23 mouse cellular contexts compared by ENCODE assay signal in genomic region chr13:46763210-46763609, GRCm38 (mm10). TPM values are rescaled to one million over a fixed set of nuclear protein-coding genes. Genes with fewer than 3 reads are reported as not detected.
A peak's percentile ranks its signal among the peaks of the same experiment; 100 is the strongest.
DNase-seq lines count a peak whose midpoint lies in the region; ATAC-seq and TF ChIP-seq lines count a peak whose summit lies in the region.
"Had no signal": no experiment of that assay in that cellular context is flagged by ENCODE, and none has a peak within 500 bp of the region (broad histone marks: within the 10 kb centered on the region; RNA-seq: fewer than 3 reads in every experiment).

No protein-coding gene starts in this region.

- no peak for TF ChIP-seq CTCF in stomach, postnatal 0 days (IDR thresholded peaks at IDR 0.05; ENCODE audit: low read depth)

- no peaks in the 10 kb centered on the region for H3K27me3 ChIP-seq in embryonic facial prominence, embryonic 14.5 days (replicated peaks; ENCODE audit: control insufficient read depth, insufficient read depth, low read length)
- H3K27me3 ChIP-seq in embryonic facial prominence, embryonic 10.5 days (replicated peaks; ENCODE audit: low read depth, poor library complexity, severe bottlenecking) = no peaks in the 10 kb centered on the region
- H3K27me3 ChIP-seq in stomach, postnatal 0 days (ENCODE audit: control insufficient read depth, insufficient read depth, low read length) = no peaks in the 10 kb centered on the region
- H3K27me3 ChIP-seq: CH12.LX; embryonic facial prominence, embryonic 13.5 days; forebrain, embryonic 13.5 days; forebrain, embryonic 15.5 days; Patski had no signal

- TF ChIP-seq EP300 in stomach, postnatal 0 days (optimal IDR thresholded peaks at IDR 0.05) = no peak

- no peak for ATAC-seq in embryonic facial prominence, embryonic 14.5 days (ENCODE audit: low read depth)
- ATAC-seq in stomach, postnatal 0 days (ENCODE audit: low FRiP score, low TSS enrichment) = peak; percentile 79; the same call in 1 of the 2 replicates
- ATAC-seq: activated CD4-positive, CD25-positive, alpha-beta regulatory T cell, adult 4 months; CD4-positive, CD25-positive, alpha-beta regulatory T cell, adult 4 months; forebrain, embryonic 13.5 days; forebrain, embryonic 15.5 days; forebrain, postnatal 0 days; Patski had no signal

- no peak overlapping the region for H3K4me3 ChIP-seq in embryonic facial prominence, embryonic 14.5 days (ENCODE audit: low read depth, low read length)
- no peak overlapping the region for H3K4me3 ChIP-seq in embryonic facial prominence, embryonic 10.5 days
- H3K4me3 ChIP-seq in stomach, postnatal 0 days (ENCODE audit: low read depth, low read length) = no peak overlapping the region
- H3K4me3 ChIP-seq: embryonic facial prominence, embryonic 13.5 days; forebrain, embryonic 13.5 days; forebrain, embryonic 15.5 days had no signal

- no peak overlapping the region for H3K9ac ChIP-seq in embryonic facial prominence, embryonic 14.5 days (ENCODE audit: low read depth, low read length)
- H3K9ac ChIP-seq in stomach, postnatal 0 days (ENCODE audit: low read length) = no peak overlapping the region
- H3K9ac ChIP-seq: embryonic facial prominence, embryonic 13.5 days; forebrain, embryonic 13.5 days; forebrain, embryonic 15.5 days; forebrain, postnatal 0 days had no signal

- 89% methylated on average over 9 of the region's 9 CpGs for WGBS in embryonic facial prominence, embryonic 14.5 days
- 93% methylated on average over 9 of the region's 9 CpGs for WGBS in embryonic facial prominence, embryonic 10.5 days
- 74% methylated on average over 9 of the region's 9 CpGs for WGBS in stomach, postnatal 0 days

- H3K4me2 ChIP-seq in embryonic facial prominence, embryonic 14.5 days (ENCODE audit: low read depth, low read length) = no peak overlapping the region
- H3K4me2 ChIP-seq in stomach, postnatal 0 days (replicated peaks; ENCODE audit: low read depth) = no peak overlapping the region
- H3K4me2 ChIP-seq: embryonic facial prominence, embryonic 13.5 days; forebrain, embryonic 13.5 days; forebrain, embryonic 15.5 days had no signal

- no peak overlapping the region for H3K27ac ChIP-seq in embryonic facial prominence, embryonic 14.5 days (replicated peaks; ENCODE audit: low read depth, low read length)
- H3K27ac ChIP-seq in embryonic facial prominence, embryonic 10.5 days (replicated peaks) = no peak overlapping the region
- no peak overlapping the region for H3K27ac ChIP-seq in stomach, postnatal 0 days (replicated peaks)
- H3K27ac ChIP-seq: embryonic facial prominence, embryonic 13.5 days; forebrain, embryonic 13.5 days; forebrain, embryonic 15.5 days had no signal

- no peaks in the 10 kb centered on the region for H3K9me3 ChIP-seq in embryonic facial prominence, embryonic 14.5 days (ENCODE audit: control insufficient read depth, low read length)
- H3K9me3 ChIP-seq in embryonic facial prominence, embryonic 10.5 days = no peaks in the 10 kb centered on the region
- no peaks in the 10 kb centered on the region for H3K9me3 ChIP-seq in stomach, postnatal 0 days (ENCODE audit: control insufficient read depth, low read length)
- H3K9me3 ChIP-seq: embryonic facial prominence, embryonic 13.5 days; forebrain, embryonic 13.5 days; forebrain, embryonic 15.5 days; G1E had no signal

- H3K4me1 ChIP-seq in embryonic facial prominence, embryonic 14.5 days (ENCODE audit: control insufficient read depth, insufficient read depth, low read length) = no peaks in the 10 kb centered on the region; the same call in 1 of the 2 replicates
- H3K4me1 ChIP-seq in embryonic facial prominence, embryonic 10.5 days = 0 out of 2 replicates have a peak, but pooled peaks cover 8% of the 10 kb centered on the region
- no peaks in the 10 kb centered on the region for H3K4me1 ChIP-seq in stomach, postnatal 0 days (replicated peaks; ENCODE audit: control insufficient read depth, insufficient read depth)
- H3K4me1 ChIP-seq: forebrain, embryonic 13.5 days; forebrain, embryonic 15.5 days had no signal

- peaks cover 82% of the 10 kb centered on the region for H3K36me3 ChIP-seq in embryonic facial prominence, embryonic 14.5 days (ENCODE audit: control insufficient read depth, insufficient read depth, low read length)
- peaks cover 88% of the 10 kb centered on the region for H3K36me3 ChIP-seq in embryonic facial prominence, embryonic 10.5 days (replicated peaks)
- H3K36me3 ChIP-seq in stomach, postnatal 0 days (ENCODE audit: control insufficient read depth, insufficient read depth, low read length) = peaks cover 13% of the 10 kb centered on the region; the same call in 1 of the 2 replicates
- H3K36me3 ChIP-seq: G1E had no signal

- DNase-seq in embryonic facial prominence, embryonic 14.5 days (ENCODE audit: low spot score) = peak; percentile 17
- DNase-seq in embryonic facial prominence, embryonic 10.5 days (ENCODE audit: low spot score) = no peak
- peak; percentile 68 for DNase-seq in urinary bladder, postnatal 14 days (ENCODE audit: low spot score)
- DNase-seq in urinary bladder, postnatal 25 days (ENCODE audit: low spot score) = no peak
- peak; percentile 63 for DNase-seq in stomach, postnatal 0 days (ENCODE audit: low spot score)
- DNase-seq: adrenal gland, adult 8-10 months; adrenal gland, postnatal 14 days; adrenal gland, postnatal 36 days; B cell, adult 2 months; cerebellum, adult 11-12 months; cerebellum, adult 2 months; cerebellum, adult 9-10 months; cerebellum, postnatal 10 days; cerebellum, postnatal 25 days; forebrain, postnatal 0 days had no signal

RNA-seq across cellular contexts. Expression of gene Nup153, which starts 35.5 kb away (rescaled TPM):
- polyA plus RNA-seq in embryonic facial prominence, embryonic 14.5 days (2014; fragmentation: Nextera tagmentation; extraction: Ambion mirVana) = 31.5 and 31.8 TPM in 2 replicates
- 34.3 and 36.9 TPM in 2 replicates for polyA plus RNA-seq in embryonic facial prominence, embryonic 10.5 days (2016; fragmentation: Nextera tagmentation; extraction: Ambion mirVana)
- polyA plus RNA-seq in stomach, postnatal 0 days (2015; fragmentation: Nextera tagmentation; extraction: Ambion mirVana) = 7.0 and 7.6 TPM in 2 replicates

Comparison
In these comparisons a context has a peak if more than half of its experiments do, and no peak if none do; other contexts are left out.
1. DNase-seq: peak in embryonic facial prominence, embryonic 14.5 days (single experiment), urinary bladder, postnatal 14 days (single experiment) and stomach, postnatal 0 days (single experiment); none in embryonic facial prominence, embryonic 10.5 days (single experiment) and urinary bladder, postnatal 25 days (single experiment).